Mouse (Mus musculus) liver, embryonic 14.5 days (tissue): ENCODE measurements around the gene Sap18b.

Experiments used
- CTCF ChIP-seq: IDR thresholded peaks from 2 replicates; pipeline ENCODE4 v1.5.1; 2016; ENCODE audit warnings: antibody characterized with exemption, low read depth, control low read depth
- EP300 ChIP-seq: IDR thresholded peaks from 2 replicates; pipeline ENCODE4 v1.6.1; 2016; ENCODE audit warnings: antibody characterized with exemption, low read depth

DNA sequence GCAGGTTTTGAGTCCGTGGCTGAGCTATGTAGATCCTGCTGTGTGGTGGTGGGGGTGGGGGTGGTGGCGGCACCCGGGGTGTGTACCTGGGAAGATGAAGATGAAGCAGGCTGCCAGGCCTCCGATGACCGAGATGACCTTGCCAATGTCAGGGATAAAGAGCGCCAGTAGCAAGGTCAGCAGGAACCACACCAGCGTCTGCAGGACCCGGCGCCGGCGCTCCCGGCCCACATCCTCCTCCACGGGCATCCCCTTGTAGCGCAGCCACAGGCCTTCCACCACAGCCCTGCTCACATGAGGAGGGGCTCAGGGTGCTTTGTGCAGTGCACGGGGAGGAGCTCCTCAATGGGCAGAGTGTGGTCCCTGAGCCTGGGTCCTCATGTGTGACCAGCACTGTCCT is 16.3 kb downstream of the Sap18b start:
- TF ChIP-seq CTCF (no peak), EP300 (no peak)
